In the genomic region with DNA sequence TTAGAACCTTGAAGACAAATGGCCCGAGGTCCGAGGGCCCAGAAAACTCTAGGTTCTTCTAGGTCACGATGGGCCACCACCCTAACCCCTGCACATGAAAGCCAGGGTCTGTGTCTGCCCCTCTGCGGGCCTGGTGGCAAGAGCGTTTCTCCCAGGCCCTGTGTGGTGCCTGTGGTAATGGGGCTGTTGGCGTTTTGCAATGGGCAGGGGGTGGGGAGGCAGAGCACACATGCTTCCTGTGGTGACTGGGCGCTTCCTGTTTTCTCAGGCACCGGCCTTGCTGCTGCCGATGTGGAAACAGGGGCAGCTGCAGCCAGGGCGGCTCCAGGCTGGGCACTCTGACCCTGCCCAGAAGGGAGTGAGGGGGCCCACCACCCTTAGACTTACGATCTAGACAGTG, we compare ENCODE assay signal across 8 mouse cellular contexts. TPM values are rescaled to one million over a fixed set of nuclear protein-coding genes. Genes with fewer than 3 reads are reported as not detected.
DNase-seq lines count a peak whose midpoint lies in the region; ATAC-seq lines count a peak whose summit lies in the region.

No protein-coding gene starts in this region.

- intact Hi-C loops in gastrocnemius, postnatal 36 days (cut with DNase I) = no loop called here
- intact Hi-C loops in heart, postnatal 25 days (cut with DNase I) = no loop called here

- no peak for ATAC-seq in frontal cortex, adult (ENCODE audit: low TSS enrichment)

- DNase-seq in gastrocnemius, postnatal 25 days = peak; percentile 65
- DNase-seq in gastrocnemius, postnatal 36 days = no peak
- peak; percentile 56 for DNase-seq in adrenal gland, postnatal 10 days
- DNase-seq in heart, postnatal 25 days (ENCODE audit: low spot score) = peak; percentile 54
- DNase-seq in lung, postnatal 36 days = peak; percentile 88
- DNase-seq in thymus, postnatal 14 days = peak; percentile 81
- DNase-seq in yolk sac, embryonic 10.5 days (ENCODE audit: low spot score) = no peak

RNA-seq across cellular contexts. Expression of a gene that starts 0.7 kb away (rescaled TPM):
- 1 to 10 TPM in 1 of 2 experiments, under 1 TPM in 1; 0.95 to 1.6 TPM for total RNA-seq in gastrocnemius, postnatal 25 days (2021)
- 1 to 10 TPM in 1 of 2 experiments, under 1 TPM in 1; 0.91 to 1.1 TPM for total RNA-seq in gastrocnemius, postnatal 36 days (2021)
- 1 to 10 TPM; 5.3 to 8.7 TPM for total RNA-seq in adrenal gland, postnatal 10 days (2021)
- total RNA-seq in heart, postnatal 25 days (2021) = 1 to 10 TPM; 3.7 to 4.3 TPM

RNA-seq across cellular contexts. Expression of a gene that starts 12.6 kb away (rescaled TPM):
- 10 to 100 TPM; 21.8 to 22.5 TPM for total RNA-seq in gastrocnemius, postnatal 25 days (2021)
- total RNA-seq in gastrocnemius, postnatal 36 days (2021) = 10 to 100 TPM; 21.1 to 21.7 TPM
- 10 to 100 TPM; 22.3 to 30.5 TPM for total RNA-seq in adrenal gland, postnatal 10 days (2021)
- 10 to 100 TPM; 22.9 to 28.2 TPM for total RNA-seq in heart, postnatal 25 days (2021)

RNA-seq across cellular contexts. Expression of a gene that starts 29.0 kb away (rescaled TPM):
- total RNA-seq in gastrocnemius, postnatal 25 days (2021) = 100 to 1,000 TPM; 223 to 225 TPM
- total RNA-seq in gastrocnemius, postnatal 36 days (2021) = 100 to 1,000 TPM; 223 to 229 TPM
- 100 to 1,000 TPM; 174 to 182 TPM for total RNA-seq in adrenal gland, postnatal 10 days (2021)
- total RNA-seq in heart, postnatal 25 days (2021) = 100 to 1,000 TPM; 209 to 241 TPM

RNA-seq across cellular contexts. Expression of a gene that starts 35.1 kb away (rescaled TPM):
- total RNA-seq in gastrocnemius, postnatal 25 days (2021) = not detected
- total RNA-seq in gastrocnemius, postnatal 36 days (2021) = not detected
- under 1 TPM; 0.09 TPM for total RNA-seq in adrenal gland, postnatal 10 days (2021)
- total RNA-seq in heart, postnatal 25 days (2021) = 1,000 to 10,000 TPM; 1,615 to 1,699 TPM

RNA-seq across cellular contexts. Expression of a gene that starts 47.4 kb away (rescaled TPM):
- total RNA-seq in gastrocnemius, postnatal 25 days (2021) = 10 to 100 TPM; 23.1 to 26.0 TPM
- total RNA-seq in gastrocnemius, postnatal 36 days (2021) = 10 to 100 TPM; 21.7 to 23.9 TPM
- total RNA-seq in adrenal gland, postnatal 10 days (2021) = 1 to 10 TPM; 1.7 to 5.0 TPM
- total RNA-seq in heart, postnatal 25 days (2021) = 10 to 100 TPM; 16.4 to 16.7 TPM

Comparison
In these comparisons a context has a peak if more than half of its experiments do, and no peak if none do; other contexts are left out.
1. DNase-seq: peak in gastrocnemius, postnatal 25 days (single experiment), adrenal gland, postnatal 10 days (single experiment), heart, postnatal 25 days (single experiment), lung, postnatal 36 days (single experiment) and thymus, postnatal 14 days (single experiment); none in gastrocnemius, postnatal 36 days (0 of 2) and yolk sac, embryonic 10.5 days (single experiment).